Mouse (Mus musculus) intestine, embryonic 14.5 days (tissue): ENCODE results near the gene Acvrl1. TPM values are rescaled to one million over a fixed set of nuclear protein-coding genes. Genes with fewer than 3 reads are reported as not detected.
A peak's percentile ranks its signal among the peaks of the same experiment; 100 is the strongest.
"Not testable (repeated sequence)": the region's sequence is repeated elsewhere in the genome, so short reads cannot be mapped to it uniquely, and the experiment has no call there.

Source experiments
- ATAC-seq: fragments of 200-750 bp; cut with Nextera tagmentation; replicated peaks from 2 replicates; pipeline ENCODE4 v1.8.0; 2017; ENCODE audit warnings: low read depth, moderate number of reproducible peaks, moderate TSS enrichment, moderate library complexity; ENCODE audit not compliant: low FRiP score, low TSS enrichment
- DNase-seq: peaks from one replicate; pipeline ENCODE4 v3.0.0-alpha.2; 2018; ENCODE audit warnings: low spot score
- H3K27ac ChIP-seq: fragments of 300-500 bp; sonication (generic); 2 replicates; pipeline ENCODE4 v1.5.1; 2014; ENCODE audit warnings: low read depth, mild to moderate bottlenecking, control low read depth
- H3K27me3 ChIP-seq: fragments of 300-500 bp; sonication (generic); replicated peaks from 2 replicates; pipeline ENCODE4 v1.6.1; 2014; ENCODE audit warnings: low read length, control low read depth; ENCODE audit not compliant: control insufficient read depth, insufficient read depth
- H3K36me3 ChIP-seq: fragments of 300-500 bp; sonication (generic); 2 replicates; pipeline ENCODE4 v1.6.1; 2014; ENCODE audit warnings: low read length, control low read depth; ENCODE audit not compliant: control insufficient read depth, insufficient read depth
- H3K4me1 ChIP-seq: fragments of 300-500 bp; sonication (generic); replicated peaks from 2 replicates; pipeline ENCODE4 v1.6.1; 2014; ENCODE audit warnings: low read length, control low read depth, mixed read lengths; ENCODE audit not compliant: control insufficient read depth, insufficient read depth
- H3K4me2 ChIP-seq: fragments of 300-500 bp; sonication (generic); 2 replicates; pipeline ENCODE4 v1.6.1; 2014; ENCODE audit warnings: low read length
- H3K4me3 ChIP-seq: fragments of 300-500 bp; sonication (generic); 2 replicates; pipeline ENCODE4 v1.5.1; 2014; ENCODE audit warnings: low read depth, low read length, control low read depth, mixed read lengths
- H3K9ac ChIP-seq: fragments of 300-500 bp; sonication (generic); 2 replicates; pipeline ENCODE4 v1.6.1; 2014; ENCODE audit warnings: mild to moderate bottlenecking, low read length
- H3K9me3 ChIP-seq: fragments of 300-500 bp; sonication (generic); 2 replicates; pipeline ENCODE4 v1.6.1; 2016; ENCODE audit warnings: low read length, control low read depth; ENCODE audit not compliant: control insufficient read depth
- WGBS: fragments of 180-500 bp; shearing (Covaris S2); extraction: QIAGEN DNeasy Blood & Tissue Kit; methylation state at CpG from one replicate; pipeline ENCODE4 v1.1.7; 2014; 5-methylcytosine and 5-hydroxymethylcytosine counted together
- polyA plus RNA-seq: library from polyadenylated mRNA; unstranded; fragments of >200 nt; fragmentation: Nextera tagmentation; extraction: Ambion mirVana; gene quantifications from 2 replicates; pipeline ENCODE4 v1.2.1, GENCODE M21; 2014

Acvrl1 gene
- polyA plus RNA-seq, 1 experiment from 2014 or later = 16.5 TPM

DNA sequence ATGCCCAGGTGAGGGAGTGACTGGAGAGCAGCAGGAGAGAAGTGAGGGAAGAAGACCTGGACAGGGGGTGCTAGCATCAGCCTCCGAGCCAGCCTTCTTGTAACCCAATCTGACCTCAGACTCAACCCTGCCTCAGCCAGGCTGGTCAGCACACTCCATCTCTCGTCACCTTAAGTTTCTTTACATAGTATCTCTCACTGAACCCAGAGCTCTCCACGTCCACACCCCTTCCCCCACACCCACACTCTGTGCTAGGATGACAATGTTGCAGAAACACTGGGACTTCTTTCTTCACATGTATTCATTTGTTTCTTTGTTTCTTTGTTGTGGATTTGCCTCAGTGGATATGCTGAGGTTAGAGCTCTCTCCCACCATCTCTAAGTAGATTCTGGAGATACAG lies 27.3 kb upstream of the Acvrl1 start:
- no peak for ATAC-seq
- no peak overlapping the region for H3K4me3 ChIP-seq
- no peaks in the 10 kb centered on the region for H3K36me3 ChIP-seq
- no peaks in the 10 kb centered on the region for H3K27me3 ChIP-seq
- WGBS = 85% methylated on average over 3 of the region's 3 CpGs
- no peaks in the 10 kb centered on the region for H3K9me3 ChIP-seq
- H3K9ac ChIP-seq = no peak overlapping the region
- H3K4me2 ChIP-seq = no peak overlapping the region
- peaks cover 11% of the 10 kb centered on the region for H3K4me1 ChIP-seq
- H3K27ac ChIP-seq = no peak overlapping the region
- DNase-seq = no peak

DNA sequence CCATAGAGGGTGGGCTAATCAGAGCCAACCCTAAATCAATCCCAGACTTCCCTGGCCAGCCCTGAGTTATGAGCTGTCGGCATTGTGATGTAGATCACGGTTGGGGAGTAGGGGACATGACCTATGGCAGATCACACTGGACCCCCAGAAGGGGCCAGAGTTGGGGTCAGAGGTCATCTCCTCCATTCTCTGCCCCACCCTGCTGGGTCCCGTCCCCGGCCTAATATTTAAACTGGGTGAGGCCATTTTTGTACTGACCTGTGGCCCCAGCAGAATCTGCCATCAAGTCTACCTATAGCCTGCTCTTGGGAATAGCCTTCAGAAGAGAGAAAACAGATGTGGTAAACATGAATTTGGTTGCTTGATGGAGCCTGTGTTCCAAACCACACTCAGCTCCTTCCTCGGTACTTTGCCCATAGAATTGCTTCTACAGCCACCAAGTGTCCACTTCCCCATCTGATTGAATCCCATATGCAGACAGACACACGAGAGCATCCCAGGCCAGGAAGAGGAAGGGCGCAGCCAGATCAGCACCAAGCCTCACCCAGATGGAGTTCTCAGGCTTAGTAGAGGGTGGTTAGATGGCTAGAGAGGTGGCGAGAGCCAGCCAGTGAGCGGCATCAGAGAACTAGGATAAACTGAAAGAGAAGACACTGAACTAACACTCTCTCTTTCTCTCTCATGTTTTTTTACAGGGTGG lies 24.6 kb upstream of the Acvrl1 start:
- no peak overlapping the region for H3K9ac ChIP-seq
- DNase-seq (no peak), ATAC-seq (no peak)
- H3K4me2 ChIP-seq = no peak overlapping the region
- H3K9me3 ChIP-seq = no peaks in the 10 kb centered on the region
- no peaks in the 10 kb centered on the region; the same call in 1 of the 2 replicates for H3K4me1 ChIP-seq
- H3K27me3 ChIP-seq = no peaks in the 10 kb centered on the region
- H3K36me3 ChIP-seq = no peaks in the 10 kb centered on the region
- H3K27ac ChIP-seq = no peak overlapping the region
- no peak overlapping the region for H3K4me3 ChIP-seq
- WGBS = 74% methylated on average over 9 of the region's 9 CpGs

DNA sequence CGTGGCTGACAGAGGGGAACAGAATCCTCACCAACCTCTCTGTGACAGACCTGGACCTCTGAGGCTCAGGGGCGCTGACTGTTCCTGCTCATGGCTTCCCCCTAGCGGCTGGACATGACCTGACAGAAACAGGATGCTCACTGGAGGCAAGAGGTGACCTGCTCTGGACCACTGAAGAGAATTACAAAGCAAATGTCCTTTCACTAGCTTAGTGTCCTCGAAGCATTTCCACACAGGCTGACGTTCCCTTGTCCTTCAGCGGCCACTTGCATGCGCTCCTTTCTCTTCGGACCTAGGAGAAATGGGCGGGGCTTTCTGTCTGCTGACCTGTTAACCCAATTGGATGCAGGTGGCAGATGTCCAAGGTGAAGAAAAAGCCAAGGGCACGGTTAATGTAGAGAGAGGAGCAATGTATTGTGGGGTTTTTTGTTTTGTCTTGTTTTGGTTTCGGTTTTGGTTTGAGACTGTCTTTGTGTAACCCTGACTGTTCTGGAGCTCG lies 22.8 kb upstream of the Acvrl1 start:
- Histone ChIP-seq H3K4me2 (peak overlapping the region; percentile 30; the same call in 1 of the 2 replicates), H3K9ac (no peak overlapping the region), H3K4me1 (no peaks in the 10 kb centered on the region), H3K27ac (no peak overlapping the region), H3K27me3 (no peaks in the 10 kb centered on the region), H3K9me3 (no peaks in the 10 kb centered on the region), H3K4me3 (no peak overlapping the region), H3K36me3 (no peaks in the 10 kb centered on the region)
- peak; percentile 54 for ATAC-seq
- WGBS = 22% methylated on average over 12 of the region's 12 CpGs
- peak; percentile 91 for DNase-seq

DNA sequence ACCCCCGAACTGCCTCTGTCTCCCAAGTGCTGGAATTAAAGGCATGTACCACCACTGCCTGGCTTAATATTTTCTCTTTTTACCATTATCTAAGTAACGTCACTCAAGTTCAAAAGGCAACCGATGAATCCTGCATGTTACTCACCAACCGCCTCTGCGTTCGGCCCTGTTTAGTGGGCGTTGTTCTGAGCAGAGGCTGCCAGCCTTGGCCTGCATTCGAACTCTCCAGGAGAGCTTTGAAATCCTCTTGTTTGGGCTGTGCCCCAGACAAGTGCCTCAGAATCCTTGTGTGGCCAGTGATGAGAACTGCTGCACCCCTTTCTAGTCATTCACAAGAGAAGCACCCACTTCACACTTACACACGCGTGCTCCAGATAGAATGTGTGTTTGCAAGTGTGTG lies 22.3 kb upstream of the Acvrl1 start:
- Histone ChIP-seq H3K27ac (no peak overlapping the region), H3K27me3 (no peaks in the 10 kb centered on the region), H3K4me1 (no peaks in the 10 kb centered on the region), H3K9me3 (no peaks in the 10 kb centered on the region), H3K4me2 (no peak overlapping the region), H3K36me3 (no peaks in the 10 kb centered on the region), H3K4me3 (no peak overlapping the region), H3K9ac (no peak overlapping the region)
- no peak for ATAC-seq
- DNase-seq = no peak
- WGBS = 85% methylated on average over 10 of the region's 10 CpGs

DNA sequence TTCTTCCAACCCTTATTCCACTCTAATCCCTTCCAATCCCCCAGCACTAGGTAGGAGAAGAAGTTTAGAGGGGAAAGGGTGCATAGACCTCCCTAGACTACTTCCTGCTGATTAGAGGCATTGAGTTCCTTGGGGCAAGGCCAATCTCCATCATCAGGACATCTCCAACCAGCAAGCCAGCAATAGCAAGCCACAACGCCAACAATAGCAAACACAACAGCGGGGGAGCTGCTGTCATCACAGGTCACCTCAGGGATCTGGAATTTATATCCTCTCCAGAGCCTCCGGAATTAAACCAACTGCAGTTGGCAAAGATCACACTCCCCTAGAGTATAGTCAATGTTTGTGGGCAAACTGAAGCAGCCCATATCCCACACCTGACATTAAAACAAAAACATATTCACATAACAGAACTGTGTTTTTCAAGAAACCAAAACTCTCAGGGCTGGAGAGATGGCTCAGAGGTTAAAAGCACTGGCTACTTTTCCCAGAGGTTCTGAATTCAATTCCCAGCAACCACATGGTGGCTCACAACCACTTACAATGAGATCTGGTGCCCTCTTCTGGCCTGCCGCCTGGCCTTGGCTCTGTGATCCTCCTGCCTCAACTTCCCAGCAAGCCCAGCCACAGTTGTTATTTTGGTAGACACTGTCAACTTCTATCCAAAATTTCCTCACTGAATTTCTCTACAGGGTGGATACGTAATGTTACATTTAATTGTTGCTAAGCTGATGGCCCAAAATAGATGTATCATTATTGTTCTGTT lies 20.2 kb upstream of the Acvrl1 start:
- Histone ChIP-seq H3K36me3 (no peaks in the 10 kb centered on the region), H3K4me2 (no peak overlapping the region), H3K4me3 (no peak overlapping the region), H3K27me3 (no peaks in the 10 kb centered on the region), H3K27ac (no peak overlapping the region), H3K4me1 (no peaks in the 10 kb centered on the region), H3K9ac (no peak overlapping the region), H3K9me3 (no peaks in the 10 kb centered on the region)
- no peak for ATAC-seq
- DNase-seq = no peak
- 86% methylated on average over 5 of the region's 5 CpGs for WGBS

DNA sequence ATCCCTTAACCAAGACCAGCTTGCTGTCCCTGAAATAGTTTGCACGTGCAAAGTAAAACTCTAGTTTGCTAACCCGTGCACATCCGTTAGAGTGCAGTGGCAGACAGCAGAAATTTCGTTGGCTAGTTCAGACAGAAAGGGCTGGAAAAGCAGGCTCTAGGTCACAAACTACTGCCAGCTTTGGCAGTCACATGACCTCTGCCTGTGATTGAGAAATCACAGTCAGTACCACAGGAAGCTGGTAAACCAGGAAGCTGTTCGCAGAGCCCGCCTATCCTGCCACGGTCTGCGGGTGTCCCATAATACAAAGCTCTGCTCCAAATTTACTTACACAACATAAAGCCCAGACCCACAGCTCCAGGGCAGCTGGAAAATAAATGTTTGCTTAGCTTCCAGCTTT lies 15.1 kb upstream of the Acvrl1 start:
- 60% methylated on average over 8 of the region's 8 CpGs for WGBS
- Histone ChIP-seq H3K4me3 (no peak overlapping the region), H3K9me3 (no peaks in the 10 kb centered on the region), H3K27me3 (no peaks in the 10 kb centered on the region), H3K4me2 (no peak overlapping the region), H3K36me3 (no peaks in the 10 kb centered on the region), H3K4me1 (no peaks in the 10 kb centered on the region), H3K9ac (no peak overlapping the region), H3K27ac (peak overlapping the region; percentile 33; the same call in 1 of the 2 replicates)
- ATAC-seq = no peak
- no peak for DNase-seq

DNA sequence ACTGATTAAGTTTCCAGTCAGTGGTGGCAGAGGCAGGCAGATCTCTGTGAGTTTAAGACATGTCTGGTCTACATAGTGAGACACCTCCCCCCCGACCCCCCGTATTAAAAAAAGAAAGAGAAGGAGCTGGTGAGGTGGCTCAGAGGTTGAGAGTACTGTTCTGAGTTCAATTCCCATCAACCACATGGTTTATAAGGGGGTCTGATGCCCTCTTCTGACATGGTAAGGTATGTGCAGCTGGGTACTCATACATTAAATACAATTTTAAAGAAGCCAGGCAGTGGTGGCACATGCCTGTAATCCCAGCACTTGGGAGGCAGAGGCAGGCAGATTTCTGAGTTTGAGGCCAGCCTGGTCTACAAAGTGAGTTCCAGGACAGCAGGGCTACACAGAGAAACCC lies 14.5 kb upstream of the Acvrl1 start:
- not testable (repeated sequence) for H3K27me3 ChIP-seq, H3K9ac ChIP-seq, H3K4me1 ChIP-seq, H3K36me3 ChIP-seq, H3K4me2 ChIP-seq, H3K4me3 ChIP-seq, H3K27ac ChIP-seq, H3K9me3 ChIP-seq, ATAC-seq, DNase-seq
- 87% methylated on average over 2 of the region's 2 CpGs for WGBS

DNA sequence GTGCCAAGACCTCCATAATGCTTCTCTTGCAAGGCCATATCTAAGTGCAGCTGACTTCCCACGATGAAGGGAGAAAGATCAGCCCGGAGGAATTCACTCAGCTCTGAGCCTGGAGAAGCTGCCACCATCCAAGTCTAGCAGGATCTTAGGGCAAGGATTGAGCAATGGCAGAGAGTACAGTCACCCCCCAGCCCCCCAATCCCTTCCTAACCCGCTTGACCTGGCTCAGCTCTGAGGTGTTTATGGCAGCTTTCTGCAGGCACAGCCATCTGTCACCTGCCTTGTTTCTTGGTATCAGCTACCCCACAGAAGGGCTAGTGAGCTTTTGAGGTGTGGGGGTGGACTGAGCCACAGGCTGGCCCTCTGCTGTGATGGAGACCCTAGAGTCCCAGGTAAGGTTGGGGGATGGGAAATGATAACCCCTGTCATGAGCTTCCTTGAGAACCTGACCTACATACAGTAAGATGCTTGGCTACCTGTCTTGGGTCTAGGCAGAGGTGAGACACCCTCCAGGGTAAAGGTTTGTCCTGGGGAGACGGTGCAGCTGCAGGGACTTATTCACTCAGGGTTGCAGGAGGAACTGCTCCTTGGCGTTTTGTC lies 12.7 kb upstream of the Acvrl1 start, which contains the start of gene Ankrd33:
TSS of gene Ankrd33 (plus strand) at position 245 of the 600 bp plus-strand sequence.
- Histone ChIP-seq H3K9me3 (no peaks in the 10 kb centered on the region), H3K36me3 (no peaks in the 10 kb centered on the region), H3K4me1 (peaks cover 5% of the 10 kb centered on the region; the same call in 1 of the 2 replicates), H3K4me3 (no peak within 1 kb of the TSS), H3K27ac (no peak within 1 kb of the TSS), H3K4me2 (no peak within 1 kb of the TSS), H3K27me3 (no peaks in the 10 kb centered on the region), H3K9ac (no peak within 1 kb of the TSS)
- WGBS = 77% methylated on average over 5 of the region's 5 CpGs
- ATAC-seq = no peak
- DNase-seq = no peak
